ENCODE assay signal across 8 mouse cellular contexts in the genomic region with DNA sequence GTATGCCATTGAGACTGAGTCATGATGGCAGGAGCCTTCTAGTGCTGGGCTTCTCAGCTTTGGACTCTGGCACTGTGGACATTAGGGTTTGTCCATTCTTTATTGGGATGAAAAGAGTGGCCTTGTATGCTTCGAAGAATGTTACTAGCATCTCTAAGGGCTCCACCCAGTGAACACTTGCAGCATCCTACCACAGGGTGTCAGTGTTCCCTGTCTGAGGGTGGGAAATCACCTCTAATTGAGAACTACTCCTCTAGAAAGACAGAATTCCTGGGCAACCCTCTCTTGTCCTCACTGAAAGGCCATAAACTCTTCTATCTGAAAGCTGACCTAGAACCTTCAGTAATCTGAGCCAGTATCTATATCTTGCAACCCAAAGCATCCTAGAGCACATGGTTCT. TPM values are rescaled to one million over a fixed set of nuclear protein-coding genes. Genes with fewer than 3 reads are reported as not detected.
A peak's percentile ranks its signal among the peaks of the same experiment; 100 is the strongest.
DNase-seq lines count a peak whose midpoint lies in the region; ATAC-seq lines count a peak whose summit lies in the region.

No protein-coding gene starts in this region.

- intact Hi-C loops in left cerebral cortex, postnatal 14 days (cut with DNase I): loop anchor here (10.0 kb wide), 1 partner anchor 1028 kb away; no protein-coding TSS in a partner anchor

- no peak for ATAC-seq in monocyte, adult 5-6 weeks (replicated peaks; ENCODE audit: insufficient number of reproducible peaks, low FRiP score, low TSS enrichment, poor library complexity, severe bottlenecking)

- DNase-seq in embryo, embryonic 10 days (ENCODE audit: low spot score): peak; percentile 71
- no peak for DNase-seq in embryo, embryonic 9.5 days (ENCODE audit: extremely low spot score)
- peak; percentile 44 to 59 for DNase-seq in left cerebral cortex, postnatal 14 days (ENCODE audit: low spot score in 2 of 2)
- DNase-seq in left cerebral cortex, adult 8-10 months (ENCODE audit: low spot score in 2 of 2): no peak
- peak; percentile 34 for DNase-seq in MN1 (ENCODE audit: low spot score)
- peak; percentile 25 to 54 for DNase-seq in frontal cortex, postnatal 36 days (ENCODE audit: low spot score in 2 of 2)
- DNase-seq in mesoderm, embryonic 11.5 days (ENCODE audit: low read depth, low spot score): peak; percentile 43

RNA-seq across cellular contexts. Expression of gene Pdzd8, which starts 41.6 kb away (rescaled TPM):
- total RNA-seq in left cerebral cortex, postnatal 14 days (2021): 10 to 100 TPM; 60.8 to 61.8 TPM
- 10 to 100 TPM; 54.3 to 58.5 (median 56.5) TPM for total RNA-seq in left cerebral cortex, adult 8-10 months (2022)
- total RNA-seq in monocyte, adult 5-6 weeks (2017): 54.7 to 72.0 TPM (median 56.5 TPM) in 3 replicates

Comparison
In these comparisons a context has a peak if more than half of its experiments do, and no peak if none do; other contexts are left out.
1. DNase-seq: peak in embryo, embryonic 10 days (single experiment), left cerebral cortex, postnatal 14 days (2 of 2), MN1 (single experiment), frontal cortex, postnatal 36 days (2 of 2) and mesoderm, embryonic 11.5 days (single experiment); none in embryo, embryonic 9.5 days (single experiment) and left cerebral cortex, adult 8-10 months (0 of 2).